Mouse (Mus musculus): ENCODE data around the gene Grcc10.
A peak's percentile ranks its signal among the peaks of the same experiment; 100 is the strongest.

The Grcc10 gene

GRCm38 (mm10) chr6:124699366-124699765 lies 41.8 kb downstream of the Grcc10 start:
- no peak for DNase-seq

GRCm38 (mm10) chr6:124698751-124699150 lies 42.4 kb downstream of the Grcc10 start:
- DNase-seq = no peak

DNA sequence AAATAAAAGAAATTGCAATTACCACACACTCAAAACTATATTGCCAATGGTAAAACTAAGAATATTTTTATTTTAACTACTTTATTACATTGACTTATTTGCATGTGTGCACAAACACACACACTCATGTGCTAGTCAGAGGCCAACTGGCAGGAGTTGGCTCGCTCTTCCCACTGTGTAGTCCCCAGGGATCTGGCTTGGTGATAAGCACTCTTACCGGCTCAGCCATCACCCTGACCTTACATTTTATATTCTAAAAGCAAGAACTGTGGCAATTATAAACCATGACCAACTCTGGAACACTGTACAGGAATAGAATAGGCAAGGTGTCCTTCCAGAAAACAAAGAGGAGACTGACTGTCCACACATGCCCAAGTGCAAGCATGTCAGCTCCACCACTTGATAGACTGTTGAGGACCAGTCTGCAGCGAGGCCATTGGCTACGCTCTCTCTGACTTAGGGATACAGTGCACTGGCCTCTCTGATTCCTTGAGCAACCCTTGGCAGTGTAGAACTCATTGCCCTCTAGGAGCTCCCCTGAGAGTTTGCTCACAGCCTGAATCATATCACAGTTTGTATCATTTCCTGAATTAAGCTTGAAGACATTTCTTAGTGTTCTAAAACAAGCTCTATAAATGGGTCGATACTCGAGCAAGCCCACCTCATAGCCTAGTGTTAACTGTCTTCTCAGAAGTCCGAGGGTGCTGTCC lies 44.6 kb downstream of the Grcc10 start:
- DNase-seq = no peak

DNA sequence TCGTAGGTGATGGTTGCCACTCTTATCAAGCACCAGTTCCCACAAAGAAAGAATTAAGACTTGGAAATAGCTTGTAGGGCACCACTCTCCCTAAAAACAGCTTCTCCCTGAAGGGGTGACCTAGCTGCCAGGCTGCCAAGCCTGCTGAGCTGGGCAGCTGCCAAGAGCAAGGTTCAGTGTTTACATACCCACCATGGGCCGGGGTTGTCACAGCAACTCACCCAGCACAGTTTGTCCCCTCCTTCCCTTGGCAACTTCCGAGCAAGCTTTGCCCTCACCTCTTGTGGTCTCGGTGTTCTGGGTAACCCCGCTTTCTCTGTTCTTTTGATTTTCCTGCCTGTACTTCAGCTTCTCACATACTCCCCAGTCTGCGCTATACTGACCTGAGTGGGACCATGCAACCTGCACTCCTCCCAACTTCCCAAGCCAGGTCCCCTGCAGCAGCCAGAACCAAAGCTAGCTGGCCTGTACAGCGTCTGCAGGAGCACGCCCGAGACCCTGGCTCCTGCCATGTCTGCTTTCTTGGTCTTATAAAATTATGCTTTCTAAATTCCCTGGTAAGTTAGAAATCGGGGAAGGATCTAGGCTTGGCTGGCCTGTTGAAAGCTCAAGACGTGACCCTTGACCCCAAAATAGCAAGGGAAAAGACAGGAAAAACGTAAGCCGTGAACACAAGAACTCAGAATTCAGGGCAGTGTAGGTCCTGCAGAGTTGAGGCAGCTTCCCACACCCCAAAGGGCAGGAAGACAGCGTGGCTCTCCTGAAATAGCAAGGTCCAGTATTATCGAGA lies 46.8 kb downstream of the Grcc10 start:
- DNase-seq = peak; percentile 72

- DNase-seq = no peak
Observed at GRCm38 (mm10) chr6:124693243-124693981, 47.8 kb downstream of the Grcc10 start.

DNA sequence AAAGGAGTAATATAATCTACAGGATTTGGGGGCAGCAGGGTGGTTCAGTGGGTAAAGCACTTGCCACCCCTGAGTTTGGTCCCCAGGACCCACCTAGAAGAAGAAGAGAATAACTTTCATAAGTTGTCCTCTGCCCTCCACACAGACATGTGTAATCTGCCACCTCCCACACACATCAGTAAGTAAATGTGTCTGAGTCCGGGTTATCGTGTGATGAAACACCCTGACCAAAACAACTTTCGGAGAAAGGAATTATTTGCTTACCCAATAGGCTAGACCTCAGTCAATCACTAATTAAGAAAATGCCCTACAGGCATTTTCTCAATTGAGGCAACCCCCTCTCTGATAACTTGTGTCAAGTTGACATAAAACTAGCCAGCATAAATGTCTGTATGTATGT lies 50.7 kb downstream of the Grcc10 start:
- no peak for DNase-seq
